Mouse (Mus musculus) erythroblast, embryonic 14.5 days (primary cell): ENCODE results near the gene Zwint.

Experiments
- GATA1 ChIP-seq: IDR thresholded peaks from 2 replicates; pipeline ENCODE4 v1.6.1; 2012; ENCODE audit warnings: low read length, inconsistent platforms, mixed read lengths
- TAL1 ChIP-seq: IDR thresholded peaks from 3 replicates; pipeline ENCODE4 v1.6.1; 2012; ENCODE audit warnings: low read length, inconsistent platforms, mixed read lengths

- TF ChIP-seq GATA1 (no peak), TAL1 (no peak; the same call in 2 of the 3 replicates)
Observed at GRCm38 (mm10) chr10:72669086-72669485, 14.4 kb downstream of the Zwint start.
